Mouse (Mus musculus) limb, embryonic 12.5 days (tissue): ENCODE data around the gene Adgrd1. TPM values are rescaled to one million over a fixed set of nuclear protein-coding genes. Genes with fewer than 3 reads are reported as not detected.
A peak's percentile ranks its signal among the peaks of the same experiment; 100 is the strongest.

Source experiments
- ATAC-seq: fragments of 200-750 bp; cut with Nextera tagmentation; 2 replicates; pipeline ENCODE4 v1.8.0; 2017; ENCODE audit warnings: low read depth, moderate TSS enrichment; ENCODE audit not compliant: insufficient number of reproducible peaks, insufficient read depth, low FRiP score, low TSS enrichment
- H3K27ac ChIP-seq: fragments of 300-500 bp; sonication (generic); 2 replicates; pipeline ENCODE4 v1.5.1; 2016; ENCODE audit warnings: mild to moderate bottlenecking, moderate library complexity
- H3K27me3 ChIP-seq: fragments of 300-500 bp; sonication (generic); 2 replicates; pipeline ENCODE4 v1.6.1; 2016; ENCODE audit warnings: mild to moderate bottlenecking, moderate library complexity
- H3K36me3 ChIP-seq: fragments of 300-500 bp; sonication (generic); 2 replicates; pipeline ENCODE4 v1.6.1; 2016; ENCODE audit warnings: mild to moderate bottlenecking, moderate library complexity
- H3K4me1 ChIP-seq: fragments of 300-500 bp; sonication (generic); replicated peaks from 2 replicates; pipeline ENCODE4 v1.6.1; 2016
- H3K4me2 ChIP-seq: fragments of 300-500 bp; sonication (generic); 2 replicates; pipeline ENCODE4 v1.6.1; 2016; ENCODE audit warnings: mild to moderate bottlenecking, moderate library complexity
- H3K4me3 ChIP-seq: fragments of 300-500 bp; sonication (generic); replicated peaks from 2 replicates; pipeline ENCODE4 v1.5.1; 2016; ENCODE audit warnings: mild to moderate bottlenecking
- H3K9ac ChIP-seq: fragments of 300-500 bp; sonication (generic); replicated peaks from 2 replicates; pipeline ENCODE4 v1.6.1; 2016; ENCODE audit warnings: mild to moderate bottlenecking, moderate library complexity
- H3K9me3 ChIP-seq: fragments of 300-500 bp; sonication (generic); 2 replicates; pipeline ENCODE4 v1.6.1; 2016; ENCODE audit warnings: mild to moderate bottlenecking, moderate library complexity
- WGBS: fragments of 180-500 bp; shearing (Covaris S2); methylation state at CpG from one replicate; pipeline ENCODE4 v1.1.7; 2016; 5-methylcytosine and 5-hydroxymethylcytosine counted together
- polyA plus RNA-seq: library from polyadenylated mRNA; unstranded; fragments of >200 nt; fragmentation: Nextera tagmentation; extraction: Ambion mirVana; gene quantifications from 2 replicates; pipeline ENCODE4 v1.2.1, GENCODE M21; 2016

Gene Adgrd1
- polyA plus RNA-seq, 1 experiment from 2014 or later = not detected

GRCm38 (mm10) chr5:129208845-129209244 is 112.3 kb downstream of the Adgrd1 start:
- Histone ChIP-seq H3K27ac (no peak overlapping the region), H3K36me3 (no peaks in the 10 kb centered on the region), H3K4me3 (no peak overlapping the region), H3K4me1 (0 out of 2 replicates have a peak, but pooled peaks cover 5% of the 10 kb centered on the region), H3K9ac (no peak overlapping the region), H3K4me2 (no peak overlapping the region), H3K9me3 (no peaks in the 10 kb centered on the region), H3K27me3 (no peaks in the 10 kb centered on the region; the same call in none of the 2 replicates)
- WGBS = 78% methylated on average over 4 of the region's 4 CpGs
- no peak for ATAC-seq

- Histone ChIP-seq H3K4me2 (no peak overlapping the region), H3K36me3 (no peaks in the 10 kb centered on the region), H3K4me1 (0 out of 2 replicates have a peak, but pooled peaks cover 5% of the 10 kb centered on the region), H3K27ac (no peak overlapping the region), H3K27me3 (peaks cover 3% of the 10 kb centered on the region; the same call in 1 of the 2 replicates), H3K4me3 (no peak overlapping the region), H3K9ac (no peak overlapping the region), H3K9me3 (0 out of 2 replicates have a peak, but pooled peaks cover 3% of the 10 kb centered on the region)
- no peak for ATAC-seq
- 64% methylated on average over 14 of the region's 14 CpGs for WGBS
These were observed 115.0 kb downstream of the Adgrd1 start for GRCm38 (mm10) chr5:129211385-129212031.

GRCm38 (mm10) chr5:129214023-129214422 is 117.5 kb downstream of the Adgrd1 start:
- H3K9me3 ChIP-seq = 0 out of 2 replicates have a peak, but pooled peaks cover 3% of the 10 kb centered on the region
- H3K36me3 ChIP-seq = no peaks in the 10 kb centered on the region
- 52% methylated on average over 9 of the region's 9 CpGs for WGBS
- H3K4me3 ChIP-seq = no peak overlapping the region
- ATAC-seq = no peak
- no peak overlapping the region for H3K27ac ChIP-seq
- H3K27me3 ChIP-seq = peaks cover 7% of the 10 kb centered on the region; the same call in 1 of the 2 replicates
- H3K4me2 ChIP-seq = no peak overlapping the region
- H3K9ac ChIP-seq = no peak overlapping the region
- peaks cover 14% of the 10 kb centered on the region for H3K4me1 ChIP-seq

- Histone ChIP-seq H3K27me3 (peaks cover 7% of the 10 kb centered on the region; the same call in 1 of the 2 replicates), H3K36me3 (no peaks in the 10 kb centered on the region), H3K4me1 (peaks cover 14% of the 10 kb centered on the region), H3K9ac (no peak overlapping the region), H3K27ac (no peak overlapping the region), H3K9me3 (peaks cover 9% of the 10 kb centered on the region), H3K4me3 (no peak overlapping the region), H3K4me2 (no peak overlapping the region)
- whole genome bisulfite sequencing = 86% methylated on average over 2 of the region's 2 CpGs
- no peak for ATAC-seq
These were observed 119.5 kb downstream of the Adgrd1 start for GRCm38 (mm10) chr5:129216001-129216400.

- peak overlapping the region; percentile 47 for H3K4me2 ChIP-seq
- H3K27ac ChIP-seq = no peak overlapping the region
- ATAC-seq = no peak
- H3K9ac ChIP-seq = 0 out of 2 replicates have a peak overlapping the region, but pooled peaks have one; percentile 8
- H3K4me1 ChIP-seq = peaks cover 9% of the 10 kb centered on the region
- WGBS = 8% methylated on average over 22 of the region's 22 CpGs
- peaks cover 7% of the 10 kb centered on the region; the same call in 1 of the 2 replicates for H3K27me3 ChIP-seq
- H3K4me3 ChIP-seq = no peak overlapping the region
- peaks cover 9% of the 10 kb centered on the region for H3K9me3 ChIP-seq
- no peaks in the 10 kb centered on the region for H3K36me3 ChIP-seq
These were observed 121.1 kb downstream of the Adgrd1 start for GRCm38 (mm10) chr5:129217481-129218221.

GRCm38 (mm10) chr5:129218222-129218505 is 121.6 kb downstream of the Adgrd1 start:
- Histone ChIP-seq H3K4me2 (peak overlapping the region; percentile 47), H3K27ac (no peak overlapping the region), H3K4me3 (no peak overlapping the region), H3K4me1 (peaks cover 9% of the 10 kb centered on the region), H3K9ac (no peak overlapping the region), H3K36me3 (no peaks in the 10 kb centered on the region), H3K27me3 (peaks cover 7% of the 10 kb centered on the region; the same call in 1 of the 2 replicates), H3K9me3 (peaks cover 9% of the 10 kb centered on the region)
- ATAC-seq = no peak
- 8% methylated on average over 3 of the region's 3 CpGs for WGBS

- no peak for ATAC-seq
- 23% methylated on average over 8 of the region's 8 CpGs for WGBS
- H3K4me3 ChIP-seq = no peak overlapping the region
- 0 out of 2 replicates have a peak, but pooled peaks cover 7% of the 10 kb centered on the region for H3K27me3 ChIP-seq
- H3K9ac ChIP-seq = no peak overlapping the region
- peaks cover 9% of the 10 kb centered on the region for H3K4me1 ChIP-seq
- H3K27ac ChIP-seq = no peak overlapping the region
- no peak overlapping the region for H3K4me2 ChIP-seq
- H3K36me3 ChIP-seq = no peaks in the 10 kb centered on the region
- H3K9me3 ChIP-seq = peaks cover 9% of the 10 kb centered on the region
These were observed 122.0 kb downstream of the Adgrd1 start for GRCm38 (mm10) chr5:129218537-129218981.

GRCm38 (mm10) chr5:129219178-129219760 is 122.7 kb downstream of the Adgrd1 start:
- Histone ChIP-seq H3K36me3 (no peaks in the 10 kb centered on the region), H3K4me3 (no peak overlapping the region), H3K4me2 (no peak overlapping the region), H3K27me3 (0 out of 2 replicates have a peak, but pooled peaks cover 7% of the 10 kb centered on the region), H3K9me3 (peaks cover 9% of the 10 kb centered on the region), H3K9ac (no peak overlapping the region), H3K4me1 (peaks cover 9% of the 10 kb centered on the region), H3K27ac (no peak overlapping the region)
- WGBS = 89% methylated on average over 5 of the region's 5 CpGs
- no peak for ATAC-seq

GRCm38 (mm10) chr5:129225810-129226450 is 129.4 kb downstream of the Adgrd1 start:
- no peak overlapping the region for H3K27ac ChIP-seq
- H3K4me1 ChIP-seq = no peaks in the 10 kb centered on the region
- ATAC-seq = no peak
- H3K4me2 ChIP-seq = peak overlapping the region; percentile 19; the same call in 1 of the 2 replicates
- H3K27me3 ChIP-seq = 0 out of 2 replicates have a peak, but pooled peaks cover 2% of the 10 kb centered on the region
- no peaks in the 10 kb centered on the region for H3K36me3 ChIP-seq
- no peak overlapping the region for H3K9ac ChIP-seq
- no peak overlapping the region for H3K4me3 ChIP-seq
- no peaks in the 10 kb centered on the region for H3K9me3 ChIP-seq
- WGBS = 73% methylated on average over 33 of the region's 33 CpGs

GRCm38 (mm10) chr5:129228171-129228570 is 131.6 kb downstream of the Adgrd1 start:
- Histone ChIP-seq H3K9ac (no peak overlapping the region), H3K36me3 (no peaks in the 10 kb centered on the region), H3K27ac (no peak overlapping the region), H3K9me3 (no peaks in the 10 kb centered on the region), H3K27me3 (0 out of 2 replicates have a peak, but pooled peaks cover 2% of the 10 kb centered on the region), H3K4me3 (no peak overlapping the region), H3K4me2 (no peak overlapping the region), H3K4me1 (no peaks in the 10 kb centered on the region)
- no peak for ATAC-seq
- 98% methylated on average over 2 of the region's 2 CpGs for WGBS

GRCm38 (mm10) chr5:129233301-129233700 is 136.8 kb downstream of the Adgrd1 start:
- Histone ChIP-seq H3K4me3 (no peak overlapping the region), H3K9ac (no peak overlapping the region), H3K4me2 (no peak overlapping the region), H3K9me3 (no peaks in the 10 kb centered on the region), H3K36me3 (no peaks in the 10 kb centered on the region), H3K27ac (no peak overlapping the region), H3K4me1 (no peaks in the 10 kb centered on the region), H3K27me3 (0 out of 2 replicates have a peak, but pooled peaks cover 2% of the 10 kb centered on the region)
- WGBS = 96% methylated on average over 4 of the region's 4 CpGs
- ATAC-seq = no peak
